Mouse (Mus musculus) small intestine, adult 2 months (tissue): ENCODE measurements around the gene Cdan1. TPM values are rescaled to one million over a fixed set of nuclear protein-coding genes. Genes with fewer than 3 reads are reported as not detected.

Experiments
- H3K27ac ChIP-seq: fragments of 200-500 bp; 2 replicates; pipeline ENCODE4 v1.5.1; 2012; ENCODE audit warnings: low read depth, low read length, control low read depth, inconsistent platforms; ENCODE audit not compliant: insufficient read depth
- H3K27me3 ChIP-seq: fragments of 200-500 bp; 2 replicates; pipeline ENCODE4 v1.6.1; 2012; ENCODE audit warnings: mild to moderate bottlenecking, moderate library complexity, low read length, inconsistent platforms; ENCODE audit not compliant: control insufficient read depth, insufficient read depth
- H3K36me3 ChIP-seq: fragments of 200-500 bp; 2 replicates; pipeline ENCODE4 v1.6.1; 2012; ENCODE audit warnings: mild to moderate bottlenecking, low read length, control low read depth, inconsistent platforms; ENCODE audit not compliant: control insufficient read depth, insufficient read depth
- H3K4me1 ChIP-seq: fragments of 200-500 bp; 2 replicates; pipeline ENCODE4 v1.6.1; 2012; ENCODE audit warnings: low read length, inconsistent platforms, mixed read lengths; ENCODE audit not compliant: control insufficient read depth, insufficient read depth, insufficient read length
- H3K4me3 ChIP-seq: fragments of 200-500 bp; 2 replicates; pipeline ENCODE4 v1.5.1; 2012; ENCODE audit warnings: low read depth, mild to moderate bottlenecking, control low read depth, inconsistent platforms, low read length, moderate library complexity
- CTCF ChIP-seq: fragments of 200-500 bp; IDR thresholded peaks from 2 replicates; pipeline ENCODE4 v1.5.1; 2012; ENCODE audit warnings: low read depth, mild to moderate bottlenecking, control low read depth, inconsistent platforms, low read length, moderate library complexity, mixed read lengths; ENCODE audit not compliant: insufficient replicate concordance, insufficient read length; ENCODE audit errors: extremely low read depth
- POLR2A ChIP-seq: fragments of 200-500 bp; IDR thresholded peaks from 2 replicates; pipeline ENCODE4 v1.6.1; 2012; ENCODE audit warnings: low read depth, mild to moderate bottlenecking, control low read depth, inconsistent platforms, low read length, moderate library complexity
- WGBS: fragments of 180-500 bp; shearing (Covaris S2); methylation state at CpG from one replicate; pipeline ENCODE4 v1.1.7; 2018; 5-methylcytosine and 5-hydroxymethylcytosine counted together
- polyA plus RNA-seq: library from polyadenylated mRNA; depleted of rRNA; stranded (reverse); fragments of >200 nt; gene quantifications from 2 replicates; pipeline ENCODE4 v1.2.3, GENCODE M21; 2012

Gene Cdan1
- polyA plus RNA-seq, 1 experiment, result 19.8 TPM

DNA sequence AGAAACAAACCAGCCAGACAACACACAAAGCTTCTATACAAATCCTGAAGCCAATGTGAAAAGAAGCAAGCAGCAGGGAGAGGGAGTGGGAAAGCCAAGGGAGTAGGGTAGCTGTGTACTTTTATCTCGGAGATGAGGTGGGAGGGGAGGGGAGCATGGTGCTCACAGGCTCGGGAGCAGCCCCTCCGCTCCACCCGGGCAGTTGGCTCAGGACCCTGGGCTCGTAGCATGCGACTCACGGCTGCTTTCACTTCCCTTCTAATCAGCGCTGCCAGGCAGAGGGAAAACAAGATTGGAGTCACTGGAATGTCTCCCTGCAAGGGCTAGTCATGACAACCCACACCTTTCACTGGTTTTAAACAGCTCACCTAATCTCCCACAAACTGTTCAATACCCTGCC is 127.4 kb downstream of the Cdan1 start:
- Histone ChIP-seq H3K4me1 (no peaks in the 10 kb centered on the region), H3K4me3 (no peak overlapping the region), H3K27me3 (no peaks in the 10 kb centered on the region), H3K36me3 (peaks cover 75% of the 10 kb centered on the region), H3K27ac (no peak overlapping the region)
- WGBS, result 77% methylated on average over 8 of the region's 8 CpGs
- TF ChIP-seq POLR2A, result no peak
- no peak for TF ChIP-seq CTCF

DNA sequence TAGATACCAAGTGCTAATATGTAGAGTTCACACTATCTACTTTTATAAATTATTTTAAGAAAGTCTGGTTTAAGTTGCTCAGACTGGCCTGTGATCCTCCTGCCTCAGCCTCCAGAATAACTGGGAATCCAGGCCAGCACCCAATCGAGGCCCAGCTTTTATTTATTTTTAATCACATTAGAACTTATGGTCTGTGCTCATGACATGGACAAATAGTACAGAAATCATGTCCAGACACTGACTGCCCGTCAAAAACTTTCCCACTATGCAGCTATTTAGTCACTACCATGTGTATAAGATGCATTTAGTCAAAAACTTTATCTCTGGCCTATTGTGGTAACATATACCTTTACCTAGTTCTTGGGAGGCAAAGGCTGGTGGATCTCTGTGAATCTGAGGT is 128.0 kb downstream of the Cdan1 start:
- no peak overlapping the region for H3K27ac ChIP-seq
- H3K36me3 ChIP-seq, result peaks cover 77% of the 10 kb centered on the region
- no peaks in the 10 kb centered on the region for H3K4me1 ChIP-seq
- H3K4me3 ChIP-seq, result no peak overlapping the region
- WGBS, result 91% methylated on average over 2 of the region's 2 CpGs
- no peak for TF ChIP-seq POLR2A
- no peak for TF ChIP-seq CTCF
- no peaks in the 10 kb centered on the region for H3K27me3 ChIP-seq

DNA sequence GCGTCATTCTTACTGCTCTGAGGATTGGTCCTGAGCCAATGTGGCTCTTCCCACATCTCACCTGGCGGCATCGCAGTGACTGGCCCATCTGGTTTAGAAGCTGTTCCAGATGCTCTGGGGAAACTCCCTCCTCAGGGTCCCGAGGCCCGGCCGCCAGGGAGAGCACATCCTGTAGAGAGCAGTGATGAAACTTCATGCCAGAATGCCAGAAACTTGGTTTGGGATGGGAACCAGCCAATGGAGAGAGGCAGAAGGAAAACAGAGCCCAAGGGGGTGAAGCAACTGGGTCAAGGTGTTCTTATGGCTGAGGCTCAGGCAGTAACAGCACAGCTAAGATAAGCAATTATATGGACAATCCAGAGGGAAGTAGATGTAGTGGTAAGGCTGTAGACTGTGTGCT is 129.1 kb downstream of the Cdan1 start:
- Histone ChIP-seq H3K4me3 (no peak overlapping the region), H3K36me3 (peaks cover 73% of the 10 kb centered on the region), H3K27me3 (no peaks in the 10 kb centered on the region), H3K4me1 (no peaks in the 10 kb centered on the region), H3K27ac (no peak overlapping the region)
- TF ChIP-seq CTCF (no peak), POLR2A (no peak)
- WGBS, result 90% methylated on average over 6 of the region's 6 CpGs

DNA sequence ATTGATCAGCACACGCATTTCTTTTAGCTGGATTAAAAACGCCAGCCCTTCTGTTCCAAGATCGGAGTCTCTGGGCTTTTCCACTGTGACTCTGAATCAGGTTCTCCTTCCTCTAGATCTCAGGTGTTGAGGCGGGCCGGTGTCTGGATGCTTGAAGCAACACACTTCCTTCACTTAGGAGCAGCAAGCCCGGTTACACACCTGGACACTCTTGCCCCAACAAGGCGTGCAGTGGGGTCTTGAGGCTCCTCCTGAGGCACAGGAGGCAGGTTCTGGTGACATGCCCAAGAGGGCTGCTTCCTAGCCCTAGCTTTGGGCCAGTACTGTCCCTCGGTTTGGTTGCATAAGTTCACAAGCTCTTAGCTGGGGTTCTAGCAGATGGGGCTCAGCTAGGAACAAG is 131.4 kb downstream of the Cdan1 start:
- no peaks in the 10 kb centered on the region for H3K27me3 ChIP-seq
- H3K27ac ChIP-seq, result no peak overlapping the region
- H3K36me3 ChIP-seq, result peaks cover 68% of the 10 kb centered on the region
- TF ChIP-seq POLR2A (no peak), CTCF (no peak)
- H3K4me1 ChIP-seq, result no peaks in the 10 kb centered on the region
- H3K4me3 ChIP-seq, result no peak overlapping the region
- WGBS, result 91% methylated on average over 8 of the region's 8 CpGs

DNA sequence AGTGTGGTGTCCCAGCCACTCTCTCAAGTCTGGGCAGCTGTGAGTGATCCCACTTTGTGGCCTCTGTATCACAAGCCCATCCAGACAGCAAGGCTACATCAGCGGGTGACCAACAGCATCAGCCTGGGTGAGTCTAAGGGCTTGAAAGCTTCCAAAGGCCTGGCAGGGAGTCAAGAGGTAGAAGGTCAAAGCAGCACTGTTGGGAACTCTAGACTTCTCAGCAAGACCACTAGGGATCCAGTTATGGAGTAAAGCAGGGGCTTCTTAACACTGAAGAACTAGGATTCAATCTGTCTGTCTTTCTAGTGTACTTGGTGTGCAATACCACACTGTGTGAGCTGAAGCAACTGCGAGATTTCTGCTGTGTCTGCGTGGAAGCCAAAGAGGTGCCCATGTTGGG is 136.5 kb downstream of the Cdan1 start:
- Histone ChIP-seq H3K36me3 (peaks cover 40% of the 10 kb centered on the region), H3K27ac (no peak overlapping the region), H3K4me1 (peaks cover 4% of the 10 kb centered on the region; the same call in 1 of the 2 replicates), H3K4me3 (no peak overlapping the region), H3K27me3 (no peaks in the 10 kb centered on the region)
- WGBS, result 96% methylated on average over 3 of the region's 3 CpGs
- TF ChIP-seq CTCF, result no peak

DNA sequence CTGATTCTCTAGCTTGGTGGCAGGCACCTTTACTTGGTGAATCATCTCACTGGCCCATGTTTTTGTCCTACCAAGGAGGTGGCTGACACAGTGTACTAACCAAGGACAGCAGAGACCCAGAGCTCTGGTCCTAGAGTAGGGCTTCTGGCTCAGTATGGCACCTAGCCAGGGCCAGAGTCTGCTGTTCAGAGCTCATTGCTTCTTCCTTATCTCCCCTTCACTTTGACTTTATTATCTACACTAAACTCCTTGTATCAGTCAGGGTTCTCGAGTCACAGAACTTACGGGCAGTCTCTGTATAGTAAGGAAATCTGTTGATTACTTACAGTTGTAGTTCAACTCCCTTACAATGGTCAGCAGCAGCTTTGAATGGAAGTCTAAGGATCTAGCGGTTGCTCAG is 139.0 kb downstream of the Cdan1 start:
- TF ChIP-seq CTCF (no peak), POLR2A (no peak)
- Histone ChIP-seq H3K4me3 (no peak overlapping the region), H3K27me3 (no peaks in the 10 kb centered on the region), H3K27ac (no peak overlapping the region), H3K36me3 (peaks cover 21% of the 10 kb centered on the region), H3K4me1 (peaks cover 4% of the 10 kb centered on the region; the same call in 1 of the 2 replicates)
- 48% methylated on average over 3 of the region's 3 CpGs for WGBS

DNA sequence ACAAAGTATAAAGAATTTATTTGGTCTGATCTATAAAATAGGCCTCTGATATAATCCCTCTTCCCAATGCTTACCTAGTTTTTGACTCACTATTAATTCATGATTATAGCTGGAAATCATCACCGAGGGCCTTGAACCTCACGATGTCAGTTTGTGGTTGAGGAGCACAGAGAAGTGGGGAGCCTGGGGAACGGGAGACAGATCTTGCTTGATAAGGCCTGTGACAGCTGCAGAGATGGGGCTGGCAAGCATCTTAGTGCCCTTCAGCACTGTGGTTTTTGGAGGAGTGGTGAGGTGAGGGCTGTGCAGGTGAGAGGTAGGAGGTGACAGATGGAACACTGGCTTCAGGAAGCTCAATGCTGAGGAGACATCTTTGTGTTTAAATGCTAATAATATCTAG is 139.8 kb downstream of the Cdan1 start:
- H3K4me3 ChIP-seq, result no peak overlapping the region
- 70% methylated on average over 3 of the region's 3 CpGs for WGBS
- no peak for TF ChIP-seq CTCF

DNA sequence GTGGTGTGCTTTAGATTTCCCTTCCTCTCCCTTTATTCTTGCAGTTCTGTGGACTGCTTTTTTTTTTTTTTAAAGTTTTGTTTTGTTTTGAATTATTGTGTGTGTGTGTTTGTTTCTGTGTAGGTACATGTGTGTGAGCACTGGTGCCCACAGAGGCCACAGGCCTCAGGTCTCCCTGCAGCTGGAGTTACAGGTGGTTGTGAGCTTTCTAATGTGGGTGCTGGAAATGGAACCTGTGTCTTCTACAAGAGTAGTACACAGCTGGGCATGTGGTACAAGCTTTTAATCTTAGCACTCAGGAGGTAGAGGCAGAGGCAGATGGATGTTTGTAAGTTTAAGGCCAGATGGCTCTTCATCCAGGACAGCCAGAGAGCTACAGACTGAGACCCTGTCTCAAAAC is 142.9 kb downstream of the Cdan1 start:
- no peaks in the 10 kb centered on the region for H3K27me3 ChIP-seq
- H3K4me1 ChIP-seq, result peaks cover 4% of the 10 kb centered on the region; the same call in 1 of the 2 replicates
- H3K36me3 ChIP-seq, result no peaks in the 10 kb centered on the region
- no peak overlapping the region for H3K27ac ChIP-seq
- TF ChIP-seq CTCF (no peak), POLR2A (no peak)
- H3K4me3 ChIP-seq, result no peak overlapping the region

More for the DNA sequence above, 139.8 kb downstream of the Cdan1 start:
- no peak overlapping the region for H3K27ac ChIP-seq
- peaks cover 4% of the 10 kb centered on the region; the same call in 1 of the 2 replicates for H3K4me1 ChIP-seq
- no peaks in the 10 kb centered on the region for H3K27me3 ChIP-seq
- peaks cover 20% of the 10 kb centered on the region for H3K36me3 ChIP-seq
